Mouse (Mus musculus): ENCODE measurements around the gene Srrm4. TPM values are rescaled to one million over a fixed set of nuclear protein-coding genes. Genes with fewer than 3 reads are reported as not detected.

Gene Srrm4
- polyA plus RNA-seq, 1 experiment from 2014 or later = 0.33 TPM

DNA sequence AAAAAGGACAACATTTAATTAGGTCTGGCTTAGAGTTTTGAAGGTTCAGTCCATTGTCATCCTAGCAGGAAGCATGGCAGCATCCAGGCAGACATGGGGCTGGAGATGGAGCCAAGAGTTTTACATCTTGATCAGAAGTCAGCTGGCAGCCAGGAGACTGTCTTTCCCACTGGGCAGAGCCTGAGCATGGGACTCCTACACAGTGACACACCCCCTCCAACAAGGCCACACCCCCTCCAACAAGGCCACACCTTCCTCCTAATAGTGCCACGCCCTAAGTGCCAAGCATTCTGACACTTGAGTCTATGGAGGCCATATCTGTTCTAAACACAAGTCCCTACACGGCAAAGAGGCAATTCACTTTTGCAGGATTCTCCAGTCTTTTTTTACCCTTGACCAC, 23.6 kb downstream of the Srrm4 start:
- no peaks in the 10 kb centered on the region for H3K36me3 ChIP-seq (ENCODE audit: insufficient read depth, low read length)
- H3K9ac ChIP-seq (ENCODE audit: low read depth, low read length) = no peak overlapping the region
- no peak overlapping the region for H3K4me2 ChIP-seq (ENCODE audit: low read length)
- DNase-seq (ENCODE audit: low spot score) (no peak), ATAC-seq (replicated peaks; ENCODE audit: low FRiP score, low read depth) (no peak)
- WGBS = 73% methylated on average over 2 of the region's 2 CpGs
- H3K27ac ChIP-seq = no peak overlapping the region
- H3K4me1 ChIP-seq (replicated peaks; ENCODE audit: insufficient read depth, low read length) = no peaks in the 10 kb centered on the region
- no peak for TF ChIP-seq CTCF (IDR thresholded peaks at IDR 0.05; ENCODE audit: low read depth)
- H3K9me3 ChIP-seq (replicated peaks; ENCODE audit: low read length) = no peaks in the 10 kb centered on the region
- H3K4me3 ChIP-seq (replicated peaks; ENCODE audit: low read depth, low read length) = no peak overlapping the region
- no peaks in the 10 kb centered on the region for H3K27me3 ChIP-seq (ENCODE audit: insufficient read depth, low read length)

DNA sequence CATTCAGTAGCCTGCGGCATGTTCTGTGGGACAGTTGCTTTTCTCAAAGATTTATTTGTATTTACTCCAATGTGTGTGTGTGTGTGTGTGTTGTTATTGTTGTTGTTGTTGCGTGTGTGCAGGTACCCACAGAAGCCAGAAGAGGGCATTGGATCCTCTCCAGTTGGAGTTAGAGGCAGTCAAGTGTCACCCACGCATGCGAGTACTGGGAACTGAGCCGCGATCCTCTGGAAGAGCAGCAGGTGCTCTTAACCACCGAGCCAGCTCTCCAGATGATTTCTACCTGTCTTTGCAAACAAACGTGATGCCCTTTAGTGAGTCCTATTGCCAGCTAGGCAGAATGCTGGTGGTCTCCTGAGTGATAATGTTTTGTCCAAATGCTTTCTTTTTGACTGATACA, 24.3 kb downstream of the Srrm4 start:
- no peak for TF ChIP-seq CTCF (IDR thresholded peaks at IDR 0.05; ENCODE audit: low read depth)
- no peaks in the 10 kb centered on the region for H3K36me3 ChIP-seq (ENCODE audit: insufficient read depth, low read length)
- H3K4me3 ChIP-seq (replicated peaks; ENCODE audit: low read depth, low read length) = no peak overlapping the region
- no peaks in the 10 kb centered on the region for H3K9me3 ChIP-seq (replicated peaks; ENCODE audit: low read length)
- no peaks in the 10 kb centered on the region for H3K4me1 ChIP-seq (replicated peaks; ENCODE audit: insufficient read depth, low read length)
- no peak overlapping the region for H3K27ac ChIP-seq
- DNase-seq (ENCODE audit: low spot score) (no peak), ATAC-seq (replicated peaks; ENCODE audit: low FRiP score, low read depth) (no peak)
- no peaks in the 10 kb centered on the region for H3K27me3 ChIP-seq (ENCODE audit: insufficient read depth, low read length)
- H3K4me2 ChIP-seq (ENCODE audit: low read length) = no peak overlapping the region
- WGBS = 89% methylated on average over 8 of the region's 8 CpGs
- no peak overlapping the region for H3K9ac ChIP-seq (ENCODE audit: low read depth, low read length)

DNA sequence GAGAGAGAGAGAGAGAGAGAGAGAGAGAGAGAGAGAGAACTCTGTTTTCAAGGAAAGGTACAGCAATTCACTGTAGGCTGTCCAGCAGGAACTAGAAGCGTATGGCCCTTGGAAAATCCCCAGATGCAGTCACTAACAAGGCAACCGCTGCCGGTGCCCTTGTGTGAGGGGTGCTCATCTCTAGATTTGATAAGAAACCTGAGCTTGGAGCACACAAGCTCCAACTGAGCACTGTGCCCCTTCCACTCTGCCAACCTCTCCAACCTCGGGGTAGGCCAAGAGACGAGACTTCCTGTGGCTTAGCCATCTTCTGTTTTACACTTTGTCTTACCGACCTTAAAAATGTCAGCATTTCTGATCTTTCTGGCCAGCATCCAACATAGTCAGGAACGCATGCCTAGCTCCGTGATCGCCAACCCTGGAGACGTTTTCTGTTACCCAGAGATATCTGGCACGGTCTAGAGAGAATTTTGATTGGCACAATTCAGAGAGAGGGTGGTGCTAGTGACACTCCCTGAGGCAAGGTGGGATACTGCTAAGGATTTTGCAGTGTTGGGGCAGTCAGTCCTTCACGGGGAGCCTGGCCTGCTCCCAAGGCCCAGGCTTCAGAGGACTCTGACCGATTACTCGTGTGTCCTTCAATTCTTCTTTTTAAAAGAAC, 25.1 kb downstream of the Srrm4 start:
- no peaks in the 10 kb centered on the region for H3K36me3 ChIP-seq (ENCODE audit: insufficient read depth, low read length)
- no peak overlapping the region for H3K27ac ChIP-seq
- no peak overlapping the region for H3K4me2 ChIP-seq (ENCODE audit: low read length)
- H3K4me3 ChIP-seq (replicated peaks; ENCODE audit: low read depth, low read length) = no peak overlapping the region
- no peaks in the 10 kb centered on the region for H3K9me3 ChIP-seq (replicated peaks; ENCODE audit: low read length)
- 70% methylated on average over 14 of the region's 14 CpGs for WGBS
- DNase-seq (ENCODE audit: low spot score) (no peak), ATAC-seq (replicated peaks; ENCODE audit: low FRiP score, low read depth) (no peak)
- no peaks in the 10 kb centered on the region for H3K4me1 ChIP-seq (replicated peaks; ENCODE audit: insufficient read depth, low read length)
- H3K9ac ChIP-seq (ENCODE audit: low read depth, low read length) = no peak overlapping the region
- H3K27me3 ChIP-seq (ENCODE audit: insufficient read depth, low read length) = no peaks in the 10 kb centered on the region
- no peak for TF ChIP-seq CTCF (IDR thresholded peaks at IDR 0.05; ENCODE audit: low read depth)

DNA sequence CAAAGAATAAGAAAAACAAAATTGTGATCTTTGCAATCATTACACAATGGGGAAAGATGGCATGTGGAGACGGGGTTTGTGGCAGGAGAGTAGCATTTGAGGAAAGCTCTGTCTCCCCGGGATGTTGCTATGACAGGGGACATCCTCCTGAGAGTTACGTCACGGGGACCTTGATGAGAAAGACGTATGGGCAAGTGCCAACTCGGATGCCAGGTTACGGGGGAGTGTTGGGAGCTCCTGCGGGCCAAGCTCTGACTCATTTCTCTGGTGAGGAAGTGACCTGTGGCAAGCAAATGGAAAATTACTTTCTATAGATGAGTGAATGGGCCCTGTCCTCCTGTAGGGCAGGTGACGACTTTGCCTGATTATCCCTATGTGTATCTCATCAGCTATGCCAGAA, 26.0 kb downstream of the Srrm4 start:
- no peak for TF ChIP-seq CTCF (IDR thresholded peaks at IDR 0.05; ENCODE audit: low read depth)
- 68% methylated on average over 9 of the region's 9 CpGs for WGBS
- H3K36me3 ChIP-seq (ENCODE audit: insufficient read depth, low read length) = no peaks in the 10 kb centered on the region
- ATAC-seq (replicated peaks; ENCODE audit: low FRiP score, low read depth) (no peak), DNase-seq (ENCODE audit: low spot score) (no peak)
- H3K4me3 ChIP-seq (replicated peaks; ENCODE audit: low read depth, low read length) = no peak overlapping the region
- H3K4me2 ChIP-seq (ENCODE audit: low read length) = no peak overlapping the region
- no peaks in the 10 kb centered on the region for H3K9me3 ChIP-seq (replicated peaks; ENCODE audit: low read length)
- H3K27ac ChIP-seq = no peak overlapping the region
- H3K27me3 ChIP-seq (ENCODE audit: insufficient read depth, low read length) = no peaks in the 10 kb centered on the region
- no peak overlapping the region for H3K9ac ChIP-seq (ENCODE audit: low read depth, low read length)
- H3K4me1 ChIP-seq (replicated peaks; ENCODE audit: insufficient read depth, low read length) = no peaks in the 10 kb centered on the region

DNA sequence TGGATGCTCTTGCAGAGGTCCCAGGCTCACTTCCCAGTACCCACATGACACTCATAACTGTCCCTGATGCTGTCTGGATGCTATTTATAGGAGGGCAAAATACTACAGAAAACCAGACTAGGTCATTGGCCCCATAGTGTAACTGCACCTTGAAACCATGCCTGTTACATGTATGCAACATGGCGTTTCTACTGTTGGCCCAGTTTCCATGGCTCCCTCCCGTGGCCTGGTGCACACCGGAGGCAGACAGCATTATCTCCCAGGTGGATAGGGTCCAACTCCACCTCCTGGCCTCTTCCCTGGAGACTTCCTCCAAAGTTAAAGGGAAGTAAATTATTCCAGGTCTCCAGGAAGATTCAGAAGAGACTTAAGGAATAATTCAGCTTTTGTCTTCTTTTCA, 27.2 kb downstream of the Srrm4 start:
- DNase-seq (ENCODE audit: low spot score) = no peak
- Histone ChIP-seq H3K27me3 (ENCODE audit: insufficient read depth, low read length) (no peaks in the 10 kb centered on the region), H3K36me3 (ENCODE audit: insufficient read depth, low read length) (no peaks in the 10 kb centered on the region), H3K9ac (ENCODE audit: low read depth, low read length) (no peak overlapping the region), H3K27ac (no peak overlapping the region), H3K4me2 (ENCODE audit: low read length) (no peak overlapping the region), H3K9me3 (replicated peaks; ENCODE audit: low read length) (no peaks in the 10 kb centered on the region), H3K4me1 (replicated peaks; ENCODE audit: insufficient read depth, low read length) (no peaks in the 10 kb centered on the region), H3K4me3 (replicated peaks; ENCODE audit: low read depth, low read length) (no peak overlapping the region)
- WGBS = 81% methylated on average over 3 of the region's 3 CpGs
- no peak for TF ChIP-seq CTCF (IDR thresholded peaks at IDR 0.05; ENCODE audit: low read depth)
- no peak for ATAC-seq (replicated peaks; ENCODE audit: low FRiP score, low read depth)

DNA sequence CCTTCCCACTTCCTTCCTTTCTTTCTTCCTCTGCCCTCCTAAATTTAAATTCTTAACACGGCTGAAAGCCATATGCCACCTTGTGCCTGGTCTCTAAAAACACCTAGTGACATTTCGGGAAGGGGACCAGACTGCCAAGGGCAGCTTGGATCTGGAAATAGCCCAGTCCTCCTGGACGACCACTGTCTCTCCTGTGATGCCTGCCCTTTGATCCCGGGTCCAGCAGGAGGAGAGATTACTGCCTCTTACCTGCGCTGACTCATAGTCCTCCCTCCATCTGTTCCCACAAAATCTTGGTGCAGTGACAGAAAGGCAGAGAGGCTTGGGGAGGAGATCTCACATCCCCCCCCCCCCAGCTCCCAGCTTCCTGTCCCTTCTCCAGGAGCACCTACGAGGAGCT, 27.9 kb downstream of the Srrm4 start:
- Histone ChIP-seq H3K36me3 (ENCODE audit: insufficient read depth, low read length) (no peaks in the 10 kb centered on the region), H3K4me3 (replicated peaks; ENCODE audit: low read depth, low read length) (no peak overlapping the region), H3K9me3 (replicated peaks; ENCODE audit: low read length) (no peaks in the 10 kb centered on the region), H3K4me1 (replicated peaks; ENCODE audit: insufficient read depth, low read length) (no peaks in the 10 kb centered on the region), H3K27me3 (ENCODE audit: insufficient read depth, low read length) (no peaks in the 10 kb centered on the region), H3K4me2 (ENCODE audit: low read length) (no peak overlapping the region), H3K27ac (no peak overlapping the region), H3K9ac (ENCODE audit: low read depth, low read length) (no peak overlapping the region)
- DNase-seq (ENCODE audit: low spot score) (no peak), ATAC-seq (replicated peaks; ENCODE audit: low FRiP score, low read depth) (no peak)
- no peak for TF ChIP-seq CTCF (IDR thresholded peaks at IDR 0.05; ENCODE audit: low read depth)
- 52% methylated on average over 6 of the region's 6 CpGs for WGBS

DNA sequence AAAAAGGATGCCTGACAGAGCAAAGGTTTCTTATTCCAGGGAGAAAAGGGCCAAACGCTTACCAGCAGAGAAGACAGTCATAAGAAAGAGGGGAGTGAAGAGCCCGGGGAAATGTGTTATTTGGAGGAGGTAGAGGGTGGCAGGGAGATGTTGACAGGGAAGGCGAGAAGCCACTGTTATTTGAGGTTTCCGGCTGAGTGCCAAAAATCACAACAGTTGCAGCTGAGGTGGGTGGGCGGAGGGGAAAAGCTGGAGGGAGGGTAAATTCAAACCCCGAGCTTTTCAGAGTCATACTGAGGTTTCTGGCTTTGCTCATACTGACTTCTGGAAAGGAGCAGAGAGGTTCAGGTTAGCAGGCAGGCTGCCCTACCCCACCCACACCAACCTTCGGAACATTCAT, 32.5 kb downstream of the Srrm4 start:
- no peaks in the 10 kb centered on the region for H3K27me3 ChIP-seq (ENCODE audit: insufficient read depth, low read length)
- H3K36me3 ChIP-seq (ENCODE audit: insufficient read depth, low read length) = no peaks in the 10 kb centered on the region
- ATAC-seq (replicated peaks; ENCODE audit: low FRiP score, low read depth) (no peak), DNase-seq (ENCODE audit: low spot score) (no peak)
- no peak overlapping the region for H3K4me3 ChIP-seq (replicated peaks; ENCODE audit: low read depth, low read length)
- H3K4me2 ChIP-seq (ENCODE audit: low read length) = no peak overlapping the region
- no peak overlapping the region for H3K27ac ChIP-seq
- H3K9ac ChIP-seq (ENCODE audit: low read depth, low read length) = no peak overlapping the region
- H3K4me1 ChIP-seq (replicated peaks; ENCODE audit: insufficient read depth, low read length) = no peaks in the 10 kb centered on the region
- H3K9me3 ChIP-seq (replicated peaks; ENCODE audit: low read length) = no peaks in the 10 kb centered on the region
- TF ChIP-seq CTCF (IDR thresholded peaks at IDR 0.05; ENCODE audit: low read depth) = no peak
- 36% methylated on average over 7 of the region's 7 CpGs for WGBS

Measured in kidney, postnatal 0 days (tissue).